Mouse (Mus musculus) neural tube, embryonic 14.5 days (tissue): ENCODE data around the gene Trim46. TPM values are rescaled to one million over a fixed set of nuclear protein-coding genes. Genes with fewer than 3 reads are reported as not detected.
A peak's percentile ranks its signal among the peaks of the same experiment; 100 is the strongest.
"Not testable (repeated sequence)": the region's sequence is repeated elsewhere in the genome, so short reads cannot be mapped to it uniquely, and the experiment has no call there.

Experiments
- ATAC-seq: fragments of 200-750 bp; cut with Nextera tagmentation; 2 replicates; pipeline ENCODE4 v1.8.0; 2017; ENCODE audit warnings: low read depth, mild to moderate bottlenecking, moderate TSS enrichment, moderate library complexity
- H3K27ac ChIP-seq: fragments of 300-500 bp; sonication (generic); 2 replicates; pipeline ENCODE4 v1.5.1; 2014; ENCODE audit warnings: low read depth, mild to moderate bottlenecking, control low read depth, low read length, moderate library complexity, mixed read lengths
- H3K27me3 ChIP-seq: fragments of 300-500 bp; sonication (generic); 2 replicates; pipeline ENCODE4 v1.6.1; 2014; ENCODE audit warnings: low read length; ENCODE audit not compliant: control insufficient read depth, insufficient read depth
- H3K36me3 ChIP-seq: fragments of 300-500 bp; sonication (generic); 2 replicates; pipeline ENCODE4 v1.6.1; 2014; ENCODE audit warnings: low read length, mixed read lengths; ENCODE audit not compliant: control insufficient read depth, insufficient read depth
- H3K4me1 ChIP-seq: fragments of 300-500 bp; sonication (generic); 2 replicates; pipeline ENCODE4 v1.6.1; 2014; ENCODE audit warnings: low read length; ENCODE audit not compliant: control insufficient read depth, insufficient read depth
- H3K4me2 ChIP-seq: fragments of 300-500 bp; sonication (generic); 2 replicates; pipeline ENCODE4 v1.6.1; 2014; ENCODE audit warnings: mild to moderate bottlenecking, low read depth, low read length, control low read depth
- H3K4me3 ChIP-seq: fragments of 300-500 bp; sonication (generic); 2 replicates; pipeline ENCODE4 v1.5.1; 2014; ENCODE audit warnings: low read depth, low read length, control low read depth, mixed read lengths
- H3K9ac ChIP-seq: fragments of 300-500 bp; sonication (generic); replicated peaks from 2 replicates; pipeline ENCODE4 v1.6.1; 2014; ENCODE audit warnings: low read depth, mild to moderate bottlenecking, control low read depth, low read length, mixed read lengths
- H3K9me3 ChIP-seq: fragments of 300-500 bp; sonication (generic); 2 replicates; pipeline ENCODE4 v1.6.1; 2016; ENCODE audit warnings: low read length; ENCODE audit not compliant: control insufficient read depth
- WGBS: fragments of 180-500 bp; shearing (Covaris S2); extraction: QIAGEN DNeasy Blood & Tissue Kit; methylation state at CpG from one replicate; pipeline ENCODE4 v1.1.7; 2014; 5-methylcytosine and 5-hydroxymethylcytosine counted together
- polyA plus RNA-seq: library from polyadenylated mRNA; unstranded; fragments of >200 nt; fragmentation: Nextera tagmentation; extraction: Ambion mirVana; gene quantifications from 2 replicates; pipeline ENCODE4 v1.2.1, GENCODE M21; 2014

Gene Trim46
- polyA plus RNA-seq, 1 experiment from 2014 or later, result 70.7 TPM

DNA sequence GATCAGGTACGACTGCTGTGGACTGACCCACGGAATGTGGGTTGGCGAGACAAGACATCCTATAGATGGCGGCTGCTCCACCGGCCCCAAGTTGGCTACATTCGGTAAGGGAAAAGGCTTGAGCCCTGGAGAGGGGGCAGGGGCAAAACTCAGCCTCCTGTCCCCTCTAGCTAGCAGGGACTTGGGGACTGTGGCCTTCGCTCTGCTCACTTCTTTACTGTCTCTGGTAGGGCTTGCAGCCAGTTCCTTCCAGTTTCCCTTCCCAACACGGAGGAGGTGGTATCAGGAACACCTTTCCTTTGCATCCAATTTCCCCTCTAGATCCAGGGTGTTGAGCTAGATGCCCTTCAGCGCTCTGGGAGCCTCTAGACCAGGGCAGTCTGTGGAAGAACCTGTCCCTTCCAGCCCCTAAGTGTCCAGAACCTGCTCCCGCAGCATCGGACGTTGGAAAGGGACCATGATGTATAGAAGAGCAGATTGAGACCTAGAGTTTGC lies 20.7 kb downstream of the Trim46 start:
- 24% methylated on average over 12 of the region's 12 CpGs for WGBS
- H3K27ac ChIP-seq, result peak overlapping the region; percentile 83
- H3K4me3 ChIP-seq, result peak overlapping the region; percentile 40
- no peaks in the 10 kb centered on the region for H3K36me3 ChIP-seq
- ATAC-seq, result no peak
- no peaks in the 10 kb centered on the region for H3K9me3 ChIP-seq
- H3K27me3 ChIP-seq, result no peaks in the 10 kb centered on the region
- H3K4me1 ChIP-seq, result peaks cover 32% of the 10 kb centered on the region
- H3K9ac ChIP-seq, result peak overlapping the region; percentile 63
- peak overlapping the region; percentile 57 for H3K4me2 ChIP-seq

DNA sequence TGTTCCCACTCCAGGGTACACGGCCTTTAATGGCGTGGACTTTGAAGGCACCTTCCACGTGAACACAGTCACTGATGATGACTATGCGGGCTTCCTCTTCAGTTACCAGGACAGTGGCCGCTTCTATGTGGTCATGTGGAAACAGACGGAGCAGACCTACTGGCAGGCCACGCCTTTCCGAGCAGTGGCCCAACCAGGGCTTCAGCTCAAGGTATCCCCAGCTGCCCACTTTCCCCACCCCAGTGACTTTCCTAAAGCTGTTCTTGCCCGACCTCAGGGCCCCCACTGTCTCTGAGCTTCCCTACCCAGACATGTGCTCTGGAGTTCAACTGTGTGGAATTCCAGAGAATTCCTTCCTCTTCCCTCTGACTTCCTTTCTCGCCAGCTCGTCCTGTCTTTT lies 21.3 kb downstream of the Trim46 start:
- WGBS, result 38% methylated on average over 11 of the region's 11 CpGs
- peaks cover 32% of the 10 kb centered on the region for H3K4me1 ChIP-seq
- no peak for ATAC-seq

DNA sequence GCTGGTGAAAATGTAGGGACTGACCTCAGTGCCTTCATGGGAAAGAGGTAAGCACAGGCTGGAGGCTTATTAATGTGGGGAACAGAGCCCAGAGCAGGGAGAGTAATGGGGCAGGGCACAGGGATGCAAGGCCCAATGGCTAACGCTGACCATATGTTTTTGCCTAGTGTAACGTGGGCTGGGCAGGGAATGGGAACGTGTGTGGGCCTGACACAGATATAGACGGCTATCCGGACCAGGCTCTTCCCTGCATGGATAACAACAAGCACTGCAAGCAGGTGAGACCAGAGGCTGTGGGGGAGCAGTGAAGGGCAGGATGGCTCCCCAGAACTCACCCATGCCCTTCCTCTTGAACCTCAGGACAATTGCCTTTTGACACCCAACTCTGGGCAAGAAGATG lies 24.9 kb downstream of the Trim46 start:
- Histone ChIP-seq H3K9me3 (no peaks in the 10 kb centered on the region), H3K27ac (no peak overlapping the region), H3K36me3 (no peaks in the 10 kb centered on the region), H3K4me3 (no peak overlapping the region), H3K27me3 (no peaks in the 10 kb centered on the region), H3K4me1 (peaks cover 15% of the 10 kb centered on the region), H3K4me2 (no peak overlapping the region), H3K9ac (no peak overlapping the region)
- WGBS, result 67% methylated on average over 5 of the region's 5 CpGs
- no peak for ATAC-seq

More for the DNA sequence above, 21.3 kb downstream of the Trim46 start:
- Histone ChIP-seq H3K36me3 (no peaks in the 10 kb centered on the region), H3K4me3 (peak overlapping the region; percentile 40), H3K4me2 (peak overlapping the region; percentile 57), H3K27me3 (no peaks in the 10 kb centered on the region), H3K9me3 (no peaks in the 10 kb centered on the region), H3K9ac (peak overlapping the region; percentile 63), H3K27ac (peak overlapping the region; percentile 83)

DNA sequence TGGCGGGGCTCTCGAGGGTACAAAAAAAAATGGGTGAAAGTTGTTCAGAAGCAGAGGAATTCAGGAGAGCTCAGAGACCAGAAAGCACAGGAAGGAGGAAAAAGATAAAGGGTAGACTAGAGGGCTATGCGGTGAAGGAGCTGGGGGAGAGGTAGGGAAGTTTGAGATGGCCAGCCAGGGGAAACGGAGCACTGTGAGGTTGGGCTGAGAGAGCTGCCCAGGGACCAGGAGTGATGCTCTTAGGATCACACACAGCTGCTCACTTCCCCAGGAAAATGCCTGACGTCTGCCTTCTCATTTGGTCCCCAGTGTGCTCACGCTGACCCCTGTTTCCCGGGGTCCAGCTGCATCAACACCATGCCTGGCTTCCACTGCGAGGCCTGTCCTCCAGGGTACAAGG lies 26.6 kb downstream of the Trim46 start:
- H3K4me2 ChIP-seq, result no peak overlapping the region
- no peak overlapping the region for H3K4me3 ChIP-seq
- H3K4me1 ChIP-seq, result peaks cover 15% of the 10 kb centered on the region; the same call in 1 of the 2 replicates
- no peaks in the 10 kb centered on the region for H3K9me3 ChIP-seq
- H3K36me3 ChIP-seq, result no peaks in the 10 kb centered on the region
- 54% methylated on average over 8 of the region's 8 CpGs for WGBS
- no peak overlapping the region for H3K9ac ChIP-seq
- H3K27me3 ChIP-seq, result no peaks in the 10 kb centered on the region
- no peak overlapping the region for H3K27ac ChIP-seq
- ATAC-seq, result no peak

GRCm38 (mm10) chr3:89218271-89218670 lies 27.8 kb downstream of the Trim46 start:
- Histone ChIP-seq H3K9ac (no peak overlapping the region), H3K27ac (no peak overlapping the region), H3K4me1 (peaks cover 12% of the 10 kb centered on the region; the same call in 1 of the 2 replicates), H3K27me3 (peaks cover 3% of the 10 kb centered on the region; the same call in 1 of the 2 replicates), H3K36me3 (no peaks in the 10 kb centered on the region), H3K4me3 (no peak overlapping the region), H3K4me2 (no peak overlapping the region), H3K9me3 (no peaks in the 10 kb centered on the region)
- WGBS, result 83% methylated on average over 1 of the region's 1 CpGs
- no peak for ATAC-seq

DNA sequence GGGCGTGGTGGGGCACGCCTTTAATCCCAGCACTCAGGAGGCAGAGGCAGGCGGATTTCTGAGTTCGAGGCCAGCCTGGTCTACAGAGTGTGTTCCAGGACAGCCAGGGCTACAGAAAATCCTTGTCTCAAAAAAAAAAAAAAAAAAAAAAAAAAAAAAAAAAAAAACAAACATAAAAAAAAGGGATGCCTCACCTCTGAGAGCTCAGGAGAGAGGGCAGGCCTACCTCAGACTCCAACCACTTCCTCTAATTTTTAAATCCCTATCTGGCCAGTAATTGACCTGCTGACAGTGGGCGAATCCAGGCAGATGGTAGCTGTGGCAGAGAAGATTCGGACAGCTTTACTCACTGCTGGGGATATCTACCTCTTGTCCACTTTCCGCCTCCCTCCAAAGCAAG lies 29.7 kb downstream of the Trim46 start:
- H3K4me3 ChIP-seq, H3K27me3 ChIP-seq, H3K36me3 ChIP-seq, H3K4me2 ChIP-seq, H3K9ac ChIP-seq, ATAC-seq, H3K9me3 ChIP-seq: not testable (repeated sequence)
- 77% methylated on average over 7 of the region's 7 CpGs for WGBS
- Histone ChIP-seq H3K27ac (0 out of 2 replicates have a peak overlapping the region, but pooled peaks have one; percentile 95), H3K4me1 (peaks cover 19% of the 10 kb centered on the region)

- Histone ChIP-seq H3K4me3 (peak overlapping the region; percentile 75), H3K9ac (peak overlapping the region; percentile 82; the same call in 1 of the 2 replicates), H3K4me1 (peaks cover 19% of the 10 kb centered on the region), H3K27me3 (peaks cover 3% of the 10 kb centered on the region; the same call in 1 of the 2 replicates), H3K9me3 (no peaks in the 10 kb centered on the region), H3K4me2 (peak overlapping the region; percentile 79), H3K27ac (peak overlapping the region; percentile 95), H3K36me3 (peaks cover 5% of the 10 kb centered on the region; the same call in 1 of the 2 replicates)
- WGBS, result 3% methylated on average over 6 of the region's 6 CpGs
- ATAC-seq, result peak; percentile 33
Observed at GRCm38 (mm10) chr3:89215853-89216252, 30.3 kb downstream of the Trim46 start.

GRCm38 (mm10) chr3:89214681-89215411 lies 31.3 kb downstream of the Trim46 start, which contains the start of gene Thbs3:
TSS of gene Thbs3 (plus strand) at chr3:89215180.
- Histone ChIP-seq H3K27ac (peak within 1 kb of the TSS; percentile 95), H3K9ac (peak within 1 kb of the TSS; percentile 82), H3K4me2 (peak within 1 kb of the TSS; percentile 79), H3K9me3 (no peaks in the 10 kb centered on the region), H3K4me3 (peak within 1 kb of the TSS; percentile 75), H3K36me3 (peaks cover 15% of the 10 kb centered on the region), H3K4me1 (peaks cover 19% of the 10 kb centered on the region), H3K27me3 (peaks cover 3% of the 10 kb centered on the region; the same call in 1 of the 2 replicates)
- 2% methylated on average over 19 of the region's 19 CpGs for WGBS
- ATAC-seq, result peak; percentile 13; the same call in 1 of the 2 replicates
